Mouse (Mus musculus) testis, adult 2 months (tissue): ENCODE measurements around the gene Gm20388.

Experiments used
- CTCF ChIP-seq: fragments of 200-500 bp; IDR thresholded peaks from 2 replicates; pipeline ENCODE4 v1.5.1; 2012; ENCODE audit warnings: low read depth, mild to moderate bottlenecking, inconsistent platforms, low read length, moderate library complexity; ENCODE audit not compliant: control insufficient read depth, insufficient read depth, insufficient replicate concordance
- POLR2A ChIP-seq: fragments of 200-500 bp; IDR thresholded peaks from 2 replicates; pipeline ENCODE4 v1.6.1; 2012; ENCODE audit warnings: low read depth, mild to moderate bottlenecking, inconsistent platforms, low read length, moderate library complexity; ENCODE audit not compliant: control insufficient read depth

GRCm38 (mm10) chr8:124242208-124242607, 4331.6 kb downstream of the Gm20388 start:
- TF ChIP-seq POLR2A = no peak
- no peak for TF ChIP-seq CTCF
